Mouse (Mus musculus) stomach, embryonic 15.5 days (tissue): ENCODE data around the gene Cped1. TPM values are rescaled to one million over a fixed set of nuclear protein-coding genes. Genes with fewer than 3 reads are reported as not detected.

Experiments used
- ATAC-seq: fragments of 200-750 bp; cut with Nextera tagmentation; 2 replicates; pipeline ENCODE4 v1.8.0; 2017; ENCODE audit warnings: low read depth, moderate number of reproducible peaks, moderate TSS enrichment; ENCODE audit not compliant: insufficient read depth, low FRiP score
- H3K27ac ChIP-seq: fragments of 300-500 bp; sonication (generic); 2 replicates; pipeline ENCODE4 v1.5.1; 2015; ENCODE audit warnings: mild to moderate bottlenecking, inconsistent platforms
- H3K27me3 ChIP-seq: fragments of 300-500 bp; sonication (generic); replicated peaks from 2 replicates; pipeline ENCODE4 v1.6.1; 2015; ENCODE audit warnings: inconsistent platforms
- H3K36me3 ChIP-seq: fragments of 300-500 bp; sonication (generic); 2 replicates; pipeline ENCODE4 v1.6.1; 2015; ENCODE audit warnings: inconsistent platforms
- H3K4me1 ChIP-seq: fragments of 300-500 bp; sonication (generic); 2 replicates; pipeline ENCODE4 v1.6.1; 2015; ENCODE audit warnings: inconsistent platforms
- H3K4me2 ChIP-seq: fragments of 300-500 bp; sonication (generic); 2 replicates; pipeline ENCODE4 v1.6.1; 2015; ENCODE audit warnings: mild to moderate bottlenecking, inconsistent platforms
- H3K4me3 ChIP-seq: fragments of 300-500 bp; sonication (generic); replicated peaks from 2 replicates; pipeline ENCODE4 v1.5.1; 2015; ENCODE audit warnings: inconsistent platforms
- H3K9ac ChIP-seq: fragments of 300-500 bp; sonication (generic); 2 replicates; pipeline ENCODE4 v1.6.1; 2015; ENCODE audit warnings: inconsistent platforms
- H3K9me3 ChIP-seq: fragments of 300-500 bp; sonication (generic); 2 replicates; pipeline ENCODE4 v1.6.1; 2016; ENCODE audit warnings: inconsistent platforms
- WGBS: fragments of 180-500 bp; shearing (Covaris S2); methylation state at CpG from one replicate; pipeline ENCODE4 v1.1.7; 2015; 5-methylcytosine and 5-hydroxymethylcytosine counted together
- polyA plus RNA-seq: library from polyadenylated mRNA; unstranded; fragments of >200 nt; fragmentation: Nextera tagmentation; extraction: Ambion mirVana; gene quantifications from 2 replicates; pipeline ENCODE4 v1.2.1, GENCODE M21; 2015

The Cped1 gene
- polyA plus RNA-seq, 1 experiment from 2014 or later, result 20.4 TPM

DNA sequence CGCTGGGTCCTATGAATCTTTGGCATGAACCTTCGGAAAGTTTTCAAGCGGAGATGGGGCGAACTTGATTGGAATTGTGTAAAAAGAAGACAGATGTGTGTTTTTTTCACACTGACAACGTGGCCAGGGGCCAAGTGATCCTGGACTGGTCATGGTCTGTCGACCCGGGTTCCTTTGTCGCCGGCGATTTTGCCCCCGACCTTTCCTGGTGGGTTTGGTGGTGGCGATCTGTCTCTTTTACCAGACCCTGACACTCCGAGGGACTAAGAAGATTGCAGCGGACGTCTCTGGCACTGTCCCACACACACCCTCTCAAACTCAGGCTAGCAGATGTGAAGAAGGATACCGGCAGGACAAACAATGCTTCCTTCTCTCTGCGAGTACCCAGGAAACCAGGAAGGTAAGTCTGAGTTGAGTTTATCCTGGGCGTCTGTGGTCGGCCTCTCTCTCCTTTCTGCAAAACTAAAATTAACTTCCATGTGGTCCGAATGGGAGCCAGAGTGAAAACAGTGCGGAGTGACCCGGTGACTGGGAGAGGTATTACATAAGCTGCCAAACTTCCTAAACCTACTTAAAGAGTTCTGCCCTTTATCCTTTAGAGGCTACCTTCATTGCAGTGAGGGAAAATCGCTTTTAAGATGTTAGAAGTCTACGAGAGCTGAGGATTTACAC lies 1.1 kb downstream of the Cped1 start:
- Histone ChIP-seq H3K4me3 (peak overlapping the region; percentile 45), H3K9ac (peak overlapping the region; percentile 17; the same call in 1 of the 2 replicates), H3K4me1 (0 out of 2 replicates have a peak, but pooled peaks cover 4% of the 10 kb centered on the region), H3K27me3 (no peaks in the 10 kb centered on the region), H3K9me3 (no peaks in the 10 kb centered on the region), H3K36me3 (no peaks in the 10 kb centered on the region), H3K4me2 (peak overlapping the region; percentile 81), H3K27ac (peak overlapping the region; percentile 80; the same call in 1 of the 2 replicates)
- peak; percentile 28; the same call in 1 of the 2 replicates for ATAC-seq
- 8% methylated on average over 24 of the region's 24 CpGs for WGBS

DNA sequence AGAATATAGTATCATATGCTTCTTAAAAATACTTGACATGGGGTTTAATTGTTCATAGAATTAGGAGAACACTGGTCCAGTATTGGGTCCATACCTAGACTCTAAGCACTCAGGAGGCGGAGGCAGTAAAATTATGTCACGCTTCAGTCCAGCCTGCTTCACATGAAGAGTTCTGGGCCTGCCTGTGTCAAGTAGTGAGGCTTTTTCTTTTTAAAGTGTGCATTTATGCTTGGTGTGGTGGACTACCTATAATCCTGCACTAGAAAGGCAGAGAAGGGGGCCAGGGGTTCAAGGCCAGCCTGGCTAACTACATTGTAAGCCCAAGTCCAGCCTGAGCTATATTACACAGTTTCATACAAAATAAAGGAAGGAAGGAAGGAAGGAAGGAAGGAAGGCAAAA lies 1.8 kb downstream of the Cped1 start:
- no peaks in the 10 kb centered on the region for H3K9me3 ChIP-seq
- no peak overlapping the region for H3K27ac ChIP-seq
- ATAC-seq, result no peak
- 60% methylated on average over 2 of the region's 2 CpGs for WGBS
- 0 out of 2 replicates have a peak, but pooled peaks cover 4% of the 10 kb centered on the region for H3K4me1 ChIP-seq
- peak overlapping the region; percentile 81 for H3K4me2 ChIP-seq
- H3K27me3 ChIP-seq, result no peaks in the 10 kb centered on the region
- no peak overlapping the region for H3K9ac ChIP-seq
- peak overlapping the region; percentile 33 for H3K4me3 ChIP-seq
- H3K36me3 ChIP-seq, result no peaks in the 10 kb centered on the region

DNA sequence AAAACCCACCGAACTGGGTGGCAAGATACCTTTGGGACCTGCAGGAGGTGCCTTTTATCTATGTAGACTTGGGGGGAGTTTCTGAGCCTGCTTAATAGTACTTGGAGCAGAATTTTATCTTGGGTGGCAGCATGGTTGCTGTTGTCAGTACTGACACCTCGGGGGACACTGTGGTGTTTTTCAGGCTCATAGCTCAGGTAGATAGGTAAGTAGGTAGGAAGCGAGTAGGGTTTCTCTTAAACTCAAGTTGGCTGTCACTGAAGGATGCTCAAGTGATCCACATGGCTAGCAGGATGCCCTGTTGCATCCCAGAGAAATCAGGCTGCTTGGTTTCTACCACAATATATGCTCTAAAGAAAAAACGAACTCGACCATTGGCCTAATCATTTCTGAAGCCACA lies 2.6 kb downstream of the Cped1 start:
- no peak overlapping the region for H3K9ac ChIP-seq
- H3K4me1 ChIP-seq, result 0 out of 2 replicates have a peak, but pooled peaks cover 4% of the 10 kb centered on the region
- H3K27ac ChIP-seq, result no peak overlapping the region
- no peak for ATAC-seq
- 83% methylated on average over 5 of the region's 5 CpGs for WGBS
- peak overlapping the region; percentile 81 for H3K4me2 ChIP-seq
- peak overlapping the region; percentile 21 for H3K4me3 ChIP-seq
- no peaks in the 10 kb centered on the region for H3K27me3 ChIP-seq
- H3K36me3 ChIP-seq, result no peaks in the 10 kb centered on the region
- H3K9me3 ChIP-seq, result no peaks in the 10 kb centered on the region

DNA sequence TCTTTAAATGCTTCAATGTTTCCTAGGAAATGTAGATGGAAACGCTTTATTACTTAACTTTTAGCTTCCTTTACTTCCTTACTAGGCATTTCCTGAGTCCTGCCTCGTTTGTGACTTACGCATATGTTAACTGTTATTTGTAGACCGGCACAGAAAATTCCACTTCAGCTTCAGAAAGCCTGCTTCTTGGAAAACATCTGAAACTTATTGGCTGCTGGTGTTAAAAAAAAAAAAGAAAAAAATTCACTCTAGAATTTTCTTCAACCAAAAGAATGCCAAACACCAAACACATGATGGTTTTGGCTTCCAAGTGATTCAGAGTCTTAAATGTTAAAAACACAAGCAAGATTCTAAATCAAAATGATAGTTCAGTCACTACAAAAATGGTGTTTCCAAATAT lies 3.4 kb downstream of the Cped1 start:
- Histone ChIP-seq H3K27me3 (no peaks in the 10 kb centered on the region), H3K9ac (no peak overlapping the region), H3K27ac (no peak overlapping the region), H3K9me3 (no peaks in the 10 kb centered on the region), H3K4me2 (peak overlapping the region; percentile 81; the same call in 1 of the 2 replicates), H3K36me3 (no peaks in the 10 kb centered on the region), H3K4me1 (0 out of 2 replicates have a peak, but pooled peaks cover 4% of the 10 kb centered on the region), H3K4me3 (peak overlapping the region; percentile 21; the same call in 1 of the 2 replicates)
- WGBS, result 69% methylated on average over 4 of the region's 4 CpGs
- no peak for ATAC-seq

DNA sequence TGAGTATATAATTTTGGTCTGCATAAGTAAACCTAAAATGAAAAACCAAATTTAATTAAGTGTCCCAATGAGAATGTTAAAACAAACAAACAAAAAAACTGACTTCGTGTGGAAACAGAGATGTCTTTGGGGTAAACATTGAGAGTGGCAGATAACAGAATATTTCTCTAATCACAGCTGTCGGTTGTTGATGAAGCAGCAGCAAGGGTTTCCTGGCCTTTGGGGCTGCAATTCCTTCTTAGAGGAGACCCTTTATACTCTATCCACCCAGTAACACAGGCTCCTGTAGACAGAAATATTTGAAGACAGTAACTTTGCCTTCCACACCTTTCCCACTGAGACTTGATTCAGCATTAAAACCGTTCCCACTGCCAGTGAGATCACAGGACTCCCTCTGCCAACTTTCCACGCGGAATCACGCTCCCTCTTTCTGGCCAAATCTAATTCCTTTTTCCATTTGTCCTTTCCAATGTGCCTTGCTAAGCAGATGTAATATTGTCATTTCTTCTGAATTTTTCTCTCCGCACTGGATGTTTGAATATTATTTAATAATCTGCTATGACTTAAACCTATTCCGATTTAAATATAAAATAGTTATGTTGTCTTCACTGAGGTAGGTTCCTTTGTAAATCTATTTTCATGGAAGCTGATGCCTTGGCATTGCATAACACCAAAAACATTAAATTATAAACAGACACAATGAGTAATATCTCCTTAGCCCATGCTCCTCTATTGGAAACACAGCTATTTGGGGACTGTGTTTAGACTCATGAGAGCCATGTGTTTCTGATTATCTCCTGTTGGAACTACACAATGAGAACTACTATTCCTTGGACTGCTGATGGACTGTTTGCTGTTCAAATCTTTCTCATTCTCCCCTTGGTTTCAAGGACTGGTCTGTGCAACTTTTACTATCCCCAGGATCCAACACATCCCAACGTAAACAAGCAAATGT lies 4.7 kb downstream of the Cped1 start:
- ATAC-seq, result no peak
- 46% methylated on average over 9 of the region's 9 CpGs for WGBS
- peak overlapping the region; percentile 69 for H3K27ac ChIP-seq

DNA sequence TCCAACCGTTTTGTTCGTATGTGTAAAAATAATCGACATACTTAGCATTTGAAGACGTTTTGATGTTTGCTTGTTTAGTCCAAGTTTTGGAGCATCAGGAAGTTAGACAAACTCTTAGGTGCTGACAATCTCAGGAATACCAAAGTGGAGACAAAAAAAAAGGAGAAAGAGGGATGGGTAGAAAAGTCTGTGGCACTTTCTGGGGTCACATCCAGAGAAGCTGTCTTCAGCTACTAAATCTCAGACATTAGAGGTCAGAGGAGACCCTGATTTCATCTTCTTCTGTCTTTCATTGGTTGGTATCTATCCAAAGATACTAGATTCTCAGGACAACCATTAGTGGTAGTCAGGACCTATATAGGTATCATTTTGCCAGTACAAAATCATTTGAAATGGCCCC lies 5.4 kb downstream of the Cped1 start:
- H3K4me1 ChIP-seq, result 0 out of 2 replicates have a peak, but pooled peaks cover 4% of the 10 kb centered on the region
- H3K27me3 ChIP-seq, result no peaks in the 10 kb centered on the region
- no peak for ATAC-seq
- WGBS, result 59% methylated on average over 4 of the region's 4 CpGs
- no peaks in the 10 kb centered on the region for H3K9me3 ChIP-seq
- no peaks in the 10 kb centered on the region for H3K36me3 ChIP-seq
- no peak overlapping the region for H3K9ac ChIP-seq
- peak overlapping the region; percentile 44; the same call in 1 of the 2 replicates for H3K27ac ChIP-seq
- H3K4me3 ChIP-seq, result no peak overlapping the region
- H3K4me2 ChIP-seq, result peak overlapping the region; percentile 23; the same call in 1 of the 2 replicates

More for the DNA sequence above, 4.7 kb downstream of the Cped1 start:
- Histone ChIP-seq H3K4me2 (peak overlapping the region; percentile 27), H3K4me3 (peak overlapping the region; percentile 22), H3K9me3 (no peaks in the 10 kb centered on the region), H3K4me1 (0 out of 2 replicates have a peak, but pooled peaks cover 4% of the 10 kb centered on the region), H3K27me3 (no peaks in the 10 kb centered on the region), H3K9ac (no peak overlapping the region), H3K36me3 (no peaks in the 10 kb centered on the region)

DNA sequence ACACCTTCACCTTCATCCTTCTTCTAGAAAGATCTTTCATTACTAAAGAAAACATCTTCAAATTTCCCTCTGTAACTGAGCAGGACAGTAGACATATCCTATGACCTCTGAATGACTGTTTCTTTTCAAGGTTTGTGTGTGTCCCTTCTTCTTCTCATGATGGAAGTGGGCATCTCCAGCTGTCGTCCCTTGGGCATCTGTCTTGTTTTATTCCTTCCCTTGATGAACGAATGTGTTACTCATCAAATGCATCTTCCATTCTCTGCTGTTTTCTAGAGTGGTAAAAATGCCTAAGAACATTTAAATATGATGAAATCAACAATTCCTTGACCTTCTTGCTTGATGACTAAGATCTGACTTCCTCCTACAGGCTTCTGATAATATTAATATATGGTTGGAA lies 7.4 kb downstream of the Cped1 start:
- H3K4me1 ChIP-seq, result 0 out of 2 replicates have a peak, but pooled peaks cover 4% of the 10 kb centered on the region
- 76% methylated on average over 2 of the region's 2 CpGs for WGBS
- no peak overlapping the region for H3K4me2 ChIP-seq
- no peaks in the 10 kb centered on the region for H3K27me3 ChIP-seq
- no peaks in the 10 kb centered on the region for H3K36me3 ChIP-seq
- H3K27ac ChIP-seq, result no peak overlapping the region
- H3K4me3 ChIP-seq, result no peak overlapping the region
- no peaks in the 10 kb centered on the region for H3K9me3 ChIP-seq
- no peak overlapping the region for H3K9ac ChIP-seq
- no peak for ATAC-seq

DNA sequence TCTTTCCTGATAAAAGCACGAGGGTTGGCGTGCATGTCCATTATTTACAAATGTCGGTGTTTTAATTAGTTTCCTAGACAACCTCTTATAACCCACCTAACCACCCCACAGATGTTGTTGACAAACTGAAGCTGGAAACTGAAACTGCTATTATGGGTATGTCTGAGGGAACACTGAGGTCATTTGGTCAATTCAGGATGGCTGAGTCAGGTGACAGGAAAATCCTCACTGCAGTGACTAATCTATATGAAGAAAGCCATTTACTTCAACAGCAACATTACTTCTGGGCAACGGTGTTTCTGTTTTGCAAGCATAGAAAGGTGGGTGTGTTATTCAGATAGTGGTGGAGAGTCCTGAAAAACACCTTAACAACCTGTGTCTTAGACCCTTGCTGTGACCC lies 12.4 kb downstream of the Cped1 start:
- no peaks in the 10 kb centered on the region for H3K36me3 ChIP-seq
- no peak overlapping the region for H3K9ac ChIP-seq
- H3K4me3 ChIP-seq, result no peak overlapping the region
- H3K27me3 ChIP-seq, result no peaks in the 10 kb centered on the region
- H3K4me2 ChIP-seq, result no peak overlapping the region
- H3K27ac ChIP-seq, result no peak overlapping the region
- no peak for ATAC-seq
- H3K9me3 ChIP-seq, result no peaks in the 10 kb centered on the region
- peaks cover 17% of the 10 kb centered on the region for H3K4me1 ChIP-seq
- 39% methylated on average over 4 of the region's 4 CpGs for WGBS

DNA sequence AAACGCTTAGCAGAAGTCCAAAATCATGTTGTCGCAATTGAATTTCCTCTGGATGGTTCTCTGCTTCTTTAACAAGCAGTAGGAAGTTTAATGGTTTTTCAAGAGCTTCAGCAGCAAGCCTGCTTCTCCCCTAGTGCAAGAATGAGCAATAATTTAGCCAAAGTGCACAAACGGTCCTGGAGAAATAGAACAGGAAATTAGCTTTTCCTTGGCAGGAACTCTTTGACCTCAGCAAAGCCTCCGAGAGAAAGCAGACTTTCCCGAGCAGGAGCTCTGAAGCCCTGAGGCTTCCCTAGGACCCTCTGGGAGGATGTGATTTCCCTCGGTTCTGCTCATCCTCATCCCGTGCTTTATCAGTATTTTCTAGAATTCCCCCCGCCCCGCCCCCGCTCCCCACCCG lies 13.3 kb downstream of the Cped1 start:
- Histone ChIP-seq H3K4me3 (no peak overlapping the region), H3K27ac (peak overlapping the region; percentile 73), H3K4me2 (peak overlapping the region; percentile 6), H3K4me1 (peaks cover 17% of the 10 kb centered on the region), H3K9ac (no peak overlapping the region), H3K36me3 (no peaks in the 10 kb centered on the region), H3K27me3 (no peaks in the 10 kb centered on the region), H3K9me3 (no peaks in the 10 kb centered on the region)
- 17% methylated on average over 11 of the region's 11 CpGs for WGBS
- no peak for ATAC-seq

DNA sequence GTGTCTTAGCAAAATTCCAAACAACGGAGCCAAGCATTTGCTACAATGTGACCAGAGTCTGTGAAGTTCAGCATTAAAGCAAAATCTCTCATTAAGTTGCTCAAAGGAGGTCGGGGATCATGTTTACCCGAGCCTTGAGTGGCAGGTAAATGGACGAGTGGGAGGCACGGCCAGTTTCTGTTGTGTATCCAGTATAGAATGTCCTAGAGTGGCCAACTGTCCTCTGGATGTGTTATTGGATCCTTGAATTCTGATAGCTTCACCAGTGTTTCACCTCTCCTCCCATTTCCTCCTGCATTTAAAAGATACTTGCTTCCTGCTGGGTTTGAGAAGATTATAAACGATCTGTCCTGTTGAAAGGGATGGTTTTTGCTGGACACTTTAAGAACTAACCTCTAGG lies 14.4 kb downstream of the Cped1 start:
- Histone ChIP-seq H3K9ac (no peak overlapping the region), H3K36me3 (no peaks in the 10 kb centered on the region), H3K27ac (no peak overlapping the region), H3K9me3 (no peaks in the 10 kb centered on the region), H3K4me2 (no peak overlapping the region), H3K4me1 (peaks cover 17% of the 10 kb centered on the region), H3K4me3 (no peak overlapping the region), H3K27me3 (no peaks in the 10 kb centered on the region)
- 29% methylated on average over 6 of the region's 6 CpGs for WGBS
- ATAC-seq, result no peak

DNA sequence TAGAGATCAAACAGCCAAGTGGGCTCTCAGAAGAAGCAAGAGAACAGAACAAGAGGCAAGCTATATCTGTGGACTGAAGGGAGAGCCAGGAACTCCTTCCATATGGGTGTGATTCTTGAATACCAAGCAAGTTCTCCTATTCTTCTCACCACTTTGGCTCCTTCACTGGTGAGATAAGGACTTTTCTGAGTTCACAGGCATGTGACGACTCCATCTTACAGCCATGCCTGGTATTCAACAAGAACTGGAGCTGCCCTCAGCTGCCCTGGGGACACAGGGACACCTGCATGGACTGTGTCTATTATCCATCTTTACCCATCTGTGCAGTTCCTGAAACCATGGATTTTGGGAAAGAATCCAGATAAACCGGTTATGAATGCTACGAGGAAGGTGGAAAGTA lies 15.2 kb downstream of the Cped1 start:
- Histone ChIP-seq H3K36me3 (no peaks in the 10 kb centered on the region), H3K4me3 (no peak overlapping the region), H3K9ac (no peak overlapping the region), H3K27ac (no peak overlapping the region), H3K9me3 (no peaks in the 10 kb centered on the region), H3K4me1 (peaks cover 17% of the 10 kb centered on the region), H3K27me3 (no peaks in the 10 kb centered on the region), H3K4me2 (no peak overlapping the region)
- WGBS, result 80% methylated on average over 3 of the region's 3 CpGs
- no peak for ATAC-seq
